Mouse (Mus musculus): ENCODE measurements at regions not wholly inside any gene's neighbourhood (a gene's known extent, or its start where the extent isn't known, plus 50 kb on each side); places are given as distances from the start of the nearest gene placed in this dataset.
"Not testable (repeated sequence)": the region's sequence is repeated elsewhere in the genome, so short reads cannot be mapped to it uniquely, and the experiment has no call there.

DNA sequence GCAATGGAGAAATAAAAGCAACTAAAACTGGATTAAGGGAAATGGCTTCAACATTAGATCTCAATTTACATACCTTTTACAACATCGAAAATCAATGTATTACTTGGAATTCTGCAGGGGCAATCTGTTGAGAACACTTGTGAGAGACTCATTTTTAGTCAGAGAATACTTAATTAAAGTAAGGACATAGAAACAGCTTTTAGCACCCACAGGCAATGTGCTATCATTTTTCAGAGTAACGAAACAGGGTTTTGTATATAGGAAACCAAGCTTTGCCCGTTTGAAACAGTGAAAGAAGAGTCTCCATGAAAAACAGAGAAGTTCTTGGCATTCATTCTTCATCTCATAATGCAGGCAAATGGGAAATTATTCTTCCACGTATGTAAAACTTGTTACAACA, 196.4 kb downstream of the Tdrd3 start:
- no peak for DNase-seq (ENCODE audit: low spot score)

DNA sequence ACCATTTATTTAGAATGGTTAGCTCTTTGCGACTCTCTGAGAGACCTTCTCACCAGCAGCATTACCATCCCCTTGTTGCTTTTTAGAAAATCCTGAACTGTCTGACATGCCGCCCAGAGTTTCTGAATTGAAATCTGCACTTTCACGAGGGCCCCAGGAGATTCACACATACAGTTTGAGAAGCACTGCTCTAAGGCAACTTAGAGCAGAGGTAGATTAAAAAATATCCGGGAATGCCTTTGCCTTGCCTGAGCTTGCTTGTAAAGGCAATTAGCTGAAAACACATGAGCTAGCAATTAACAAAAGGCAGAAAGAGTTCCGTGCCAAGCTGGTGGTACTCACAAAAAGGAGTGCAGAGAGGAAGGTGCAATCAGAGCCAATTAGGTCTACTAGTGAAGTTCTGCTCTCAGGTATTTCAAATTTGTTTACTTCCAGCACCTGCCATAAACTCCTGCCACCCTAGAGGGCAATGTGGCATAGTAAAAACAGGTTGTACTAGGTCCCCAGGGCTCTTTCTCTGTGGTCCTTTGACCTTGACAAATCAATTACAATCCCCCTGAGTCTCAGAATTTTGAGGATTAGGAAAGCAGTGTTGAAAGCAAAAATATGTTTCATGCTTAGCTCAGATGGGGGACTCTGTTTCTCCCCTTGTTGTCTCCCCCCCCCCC, 203.1 kb downstream of the Tdrd3 start:
- no peak for DNase-seq (ENCODE audit: low spot score)

DNA sequence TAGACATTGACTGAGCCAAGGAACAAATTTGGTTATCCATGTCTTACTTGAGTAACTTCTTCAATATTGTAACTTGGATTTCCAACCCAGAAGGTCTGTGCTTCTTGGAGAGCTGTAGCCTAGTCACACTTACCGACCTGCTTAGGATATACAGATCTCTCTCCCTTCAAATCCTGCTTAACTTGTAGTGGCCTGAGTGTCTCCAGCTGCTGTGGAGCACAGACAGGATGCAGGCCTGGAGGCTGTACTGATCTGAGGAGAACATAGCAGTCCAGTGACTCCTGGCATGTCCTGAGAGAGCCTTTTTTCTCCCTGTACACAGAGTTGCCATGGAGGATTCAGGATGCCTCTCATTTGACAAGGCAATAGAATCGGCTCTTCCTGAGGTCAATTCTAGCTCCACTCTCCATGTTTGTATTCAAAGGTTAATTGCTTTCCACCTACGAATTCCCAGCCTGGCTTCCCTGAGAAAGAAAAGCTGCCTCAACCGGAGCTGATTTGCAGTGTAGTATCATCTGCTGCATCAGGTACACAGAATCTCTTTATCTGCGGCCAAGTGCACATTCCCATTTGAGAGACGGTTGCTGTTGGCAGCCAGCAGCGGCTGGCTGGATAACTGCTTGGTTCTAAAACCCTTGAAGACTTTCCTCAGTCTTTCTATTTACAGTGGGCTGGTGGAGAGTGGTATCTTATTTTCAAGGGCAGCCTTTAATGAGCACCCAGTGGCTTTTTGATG, 214.8 kb downstream of the Tdrd3 start:
- DNase-seq (ENCODE audit: low spot score) = no peak

DNA sequence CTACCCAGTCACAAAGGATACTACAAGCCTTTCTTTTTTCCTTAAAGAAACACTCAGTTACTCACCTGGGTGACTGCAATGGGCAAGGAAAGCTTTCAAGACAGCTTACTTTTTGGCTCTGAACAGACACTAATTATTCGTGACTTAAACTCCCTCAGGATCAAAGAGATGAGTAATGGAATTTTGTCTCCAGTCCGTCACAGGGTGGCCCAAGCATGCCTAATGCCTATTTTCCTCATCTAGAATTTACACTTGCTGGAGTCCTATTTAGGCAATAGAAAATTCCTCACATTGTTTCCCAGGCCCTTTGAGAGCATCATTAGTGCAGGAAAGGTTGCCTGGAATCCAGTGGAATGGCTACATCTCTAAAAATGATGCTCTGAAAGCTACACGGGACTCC, 218.2 kb downstream of the Tdrd3 start:
- no peak for DNase-seq (ENCODE audit: low spot score)

DNA sequence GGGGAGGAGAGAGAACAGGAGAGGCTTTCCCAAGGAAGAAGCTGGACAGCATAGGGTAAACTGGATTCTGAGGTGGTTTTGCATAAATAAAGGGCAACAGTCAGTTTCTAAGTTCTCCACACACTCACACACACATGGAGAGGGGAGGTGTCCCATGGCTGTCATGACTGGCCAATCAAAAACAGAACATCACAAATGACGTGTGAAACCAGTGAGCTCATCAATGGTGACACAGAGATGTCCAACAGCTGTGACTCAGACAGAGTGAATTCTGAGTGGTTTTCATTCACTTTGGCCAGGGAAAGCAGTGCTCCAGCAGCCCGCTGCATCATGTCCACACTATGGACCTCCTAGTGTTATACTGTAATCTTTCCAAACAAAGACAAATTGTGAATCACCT, 220.7 kb downstream of the Tdrd3 start:
- DNase-seq (ENCODE audit: low spot score) = no peak

- DNase-seq (ENCODE audit: low spot score) = no peak
Measured at GRCm38 (mm10) chr14:87667910-87668309, 251.5 kb downstream of the Tdrd3 start.

DNA sequence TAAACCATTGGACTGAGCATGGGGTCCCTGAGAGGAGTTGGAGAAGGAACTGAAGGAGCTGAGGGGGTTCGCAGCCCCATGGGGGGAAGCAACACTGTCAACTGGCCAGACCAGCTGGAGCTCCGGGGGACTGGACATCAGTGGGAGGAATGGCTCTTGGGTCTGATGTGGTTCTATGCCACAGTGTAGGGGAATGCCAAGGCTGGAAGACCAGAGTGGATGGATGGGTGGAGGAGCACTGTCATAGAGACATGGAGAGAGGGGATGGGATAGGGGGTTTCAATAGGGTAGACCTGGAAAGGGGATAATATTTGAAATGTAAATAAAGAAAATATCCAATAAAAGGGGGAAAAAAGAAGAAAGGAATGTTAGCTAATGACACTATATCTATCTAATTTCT, 253.1 kb downstream of the Tdrd3 start:
- no peak for DNase-seq (ENCODE audit: low spot score)

DNA sequence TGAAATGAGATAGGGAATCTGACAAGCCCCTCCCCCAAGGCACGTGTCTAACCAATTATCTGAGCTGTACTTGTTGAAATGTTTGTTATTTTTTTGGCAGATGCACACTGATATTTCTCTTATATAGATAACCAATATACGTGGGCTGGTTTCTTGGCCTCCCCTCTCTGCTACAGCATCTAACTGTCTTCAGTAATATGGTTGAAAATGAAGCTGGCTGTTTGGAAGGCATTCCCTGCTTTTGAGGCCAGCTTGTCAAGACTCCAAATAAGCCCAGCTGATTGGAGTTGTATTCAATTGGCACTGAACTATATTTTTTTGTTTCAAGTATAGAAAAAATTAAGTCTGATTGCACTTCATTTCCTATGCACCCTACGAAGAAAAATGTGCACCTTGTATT, 264.3 kb downstream of the Tdrd3 start:
- DNase-seq (ENCODE audit: low spot score) = no peak

- DNase-seq (ENCODE audit: low spot score) = not testable (repeated sequence)
Measured at GRCm38 (mm10) chr14:87683091-87683806, 266.8 kb downstream of the Tdrd3 start.

GRCm38 (mm10) chr14:87689866-87690265, 273.4 kb downstream of the Tdrd3 start:
- DNase-seq (ENCODE audit: low spot score) = no peak

DNA sequence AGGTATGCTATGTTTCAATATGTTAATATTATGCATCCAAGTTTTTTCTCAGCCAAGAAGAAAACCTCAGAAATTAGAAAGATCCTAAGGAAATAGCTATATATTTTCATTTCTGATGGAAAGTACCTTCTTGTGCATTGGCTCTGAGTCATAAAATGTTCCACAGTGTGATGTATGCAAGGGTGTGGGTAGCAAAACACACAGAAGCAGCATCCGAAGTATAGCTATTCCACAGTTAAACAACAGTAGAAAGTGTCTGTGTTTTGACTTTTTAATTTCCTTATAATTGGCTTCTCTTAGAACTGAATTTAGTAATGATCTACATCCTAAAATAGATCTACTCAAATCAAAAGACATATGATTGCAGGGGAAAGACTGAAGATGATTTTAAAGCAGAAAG, 320.0 kb downstream of the Tdrd3 start:
- DNase-seq (ENCODE audit: low spot score) = no peak

- no peak for DNase-seq (ENCODE audit: low spot score)
Measured at GRCm38 (mm10) chr14:87745524-87745923, 329.1 kb downstream of the Tdrd3 start.

GRCm38 (mm10) chr14:87746011-87746410, 329.6 kb downstream of the Tdrd3 start:
- DNase-seq (ENCODE audit: low spot score) = no peak

- DNase-seq (ENCODE audit: low spot score) = no peak
Measured at GRCm38 (mm10) chr14:87749068-87749467, 332.6 kb downstream of the Tdrd3 start.

DNA sequence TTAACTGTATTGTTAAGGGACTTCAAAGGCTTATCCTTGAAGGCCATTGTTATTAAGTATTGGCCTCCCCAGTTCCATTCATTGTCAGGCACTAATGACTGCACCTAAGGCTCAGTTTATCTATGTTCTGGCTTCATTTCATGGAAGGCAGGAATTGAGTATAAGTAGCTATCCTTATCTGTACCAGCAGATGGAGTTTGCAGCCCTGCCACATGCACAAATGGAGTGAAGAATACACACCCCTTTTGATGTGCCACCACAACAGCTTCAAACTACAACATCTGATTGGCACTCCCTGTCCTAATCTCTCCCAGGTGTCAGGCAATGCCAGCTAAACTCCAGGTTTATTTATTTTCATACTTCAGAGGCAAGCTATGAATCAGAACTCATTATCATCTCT, 333.3 kb downstream of the Tdrd3 start:
- no peak for DNase-seq (ENCODE audit: low spot score)

GRCm38 (mm10) chr14:87750665-87751170, 334.3 kb downstream of the Tdrd3 start:
- DNase-seq (ENCODE audit: low spot score) = no peak

GRCm38 (mm10) chr14:87754744-87755143, 338.3 kb downstream of the Tdrd3 start:
- DNase-seq (ENCODE audit: low spot score) = no peak

DNA sequence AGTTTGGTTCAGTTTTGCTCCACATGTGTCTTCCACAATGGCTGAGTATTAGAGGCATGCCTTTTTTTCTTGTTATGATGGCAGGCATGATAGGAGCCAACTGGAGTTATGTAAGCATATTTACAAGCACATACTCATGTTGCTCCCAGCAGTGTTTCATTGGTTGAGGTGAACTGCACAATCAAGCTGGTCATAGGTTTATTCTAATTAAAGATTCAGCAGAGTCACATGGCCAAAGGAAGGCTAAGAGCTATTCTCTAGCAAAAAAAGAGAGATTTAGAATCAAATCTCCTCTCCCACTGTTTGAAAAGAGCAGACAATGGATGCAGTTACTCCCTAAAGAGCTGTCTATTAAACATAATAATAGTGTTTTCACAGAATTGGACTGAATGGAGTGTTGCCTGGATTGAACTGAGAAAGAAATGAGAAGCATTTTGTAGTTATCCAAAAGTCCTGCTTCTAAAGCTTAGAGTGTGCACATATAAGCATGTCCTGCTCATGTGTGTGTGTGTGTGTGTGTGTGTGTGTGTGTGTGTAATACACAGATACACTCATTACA, 359.0 kb downstream of the Tdrd3 start:
- no peak for DNase-seq (ENCODE audit: low spot score)

DNA sequence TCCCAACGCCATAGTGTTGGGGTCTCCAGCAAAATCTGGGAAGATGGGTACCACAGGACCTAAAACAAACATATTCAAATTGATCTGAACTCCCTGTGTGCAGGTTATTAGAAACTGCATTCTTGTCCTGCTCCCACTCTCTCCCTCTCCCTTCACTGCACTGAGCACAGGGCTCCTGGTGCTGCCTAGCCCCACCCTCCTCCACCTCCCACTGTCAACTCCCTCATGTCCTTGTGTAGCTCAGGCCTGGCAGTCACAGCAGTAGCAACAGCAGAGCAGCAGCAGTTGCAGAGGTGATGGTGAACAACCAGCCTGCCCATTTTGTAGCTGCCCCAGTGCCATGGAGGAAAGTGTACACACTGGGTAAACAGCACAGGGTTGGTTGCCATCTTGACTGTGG, 383.4 kb downstream of the Tdrd3 start:
- DNase-seq (ENCODE audit: low spot score) = peak; percentile 26

- DNase-seq (ENCODE audit: low spot score) = not testable (repeated sequence)
Measured at GRCm38 (mm10) chr14:87809664-87810063, 393.2 kb downstream of the Tdrd3 start.

DNA sequence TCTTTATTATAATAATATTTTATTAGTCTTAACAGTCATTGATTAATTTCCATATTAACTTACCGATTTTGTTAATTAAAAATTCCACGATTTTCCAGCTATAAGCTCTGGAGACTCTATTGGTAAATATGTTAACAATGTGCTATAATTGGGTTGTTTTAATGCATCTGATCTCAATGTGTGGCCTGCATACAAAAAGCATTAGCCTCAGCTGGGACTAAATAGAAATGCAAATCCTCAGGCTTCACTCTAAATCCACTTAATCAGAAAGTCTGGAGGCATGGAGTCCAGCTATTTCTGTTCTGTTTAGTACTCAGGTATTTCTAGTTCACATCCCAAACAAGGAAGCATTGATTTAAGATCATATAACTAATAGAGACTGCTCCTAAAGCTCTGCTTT, 427.7 kb downstream of the Tdrd3 start:
- no peak for DNase-seq (ENCODE audit: low spot score)

GRCm38 (mm10) chr14:87861486-87861885, 445.0 kb downstream of the Tdrd3 start:
- no peak for DNase-seq (ENCODE audit: low spot score)
